Mouse (Mus musculus): ENCODE measurements around the gene Ros1. TPM values are rescaled to one million over a fixed set of nuclear protein-coding genes. Genes with fewer than 3 reads are reported as not detected.

Gene Ros1
- polyA plus RNA-seq, 1 experiment from 2014 or later = 1.2 TPM

DNA sequence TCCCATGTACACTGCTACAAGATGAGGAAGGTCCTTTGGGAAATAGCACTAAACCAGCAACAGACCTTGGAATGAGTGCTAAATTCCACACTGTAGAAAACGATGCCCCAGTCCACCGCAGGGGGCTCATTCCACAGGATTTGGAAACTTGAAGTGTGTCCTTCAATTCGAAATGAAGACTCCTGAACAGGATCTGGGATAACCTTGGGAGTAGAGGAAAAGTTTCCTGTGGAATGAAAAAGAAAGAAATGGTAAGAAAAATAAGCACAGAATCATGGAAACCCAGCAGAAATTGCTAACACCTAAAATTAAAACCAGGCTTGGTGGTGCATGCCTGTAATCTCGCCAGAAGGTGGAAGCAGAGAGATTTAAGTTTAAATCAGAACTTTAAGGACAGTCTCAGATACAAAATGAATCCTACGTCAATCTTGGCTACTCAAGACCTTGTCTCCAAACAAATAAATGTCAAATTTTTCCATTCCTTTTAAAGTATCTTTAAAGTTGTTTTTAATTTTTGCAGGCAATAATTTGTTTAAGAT lies 66.1 kb downstream of the Ros1 start:
- Histone ChIP-seq H3K9me3 (ENCODE audit: low read length) (no peaks in the 10 kb centered on the region), H3K36me3 (ENCODE audit: insufficient read depth, low read length) (no peaks in the 10 kb centered on the region), H3K4me2 (replicated peaks; ENCODE audit: low read depth, low read length) (no peak overlapping the region), H3K27ac (ENCODE audit: low read length) (no peak overlapping the region), H3K27me3 (replicated peaks; ENCODE audit: insufficient read depth, low read length) (no peaks in the 10 kb centered on the region), H3K4me1 (ENCODE audit: insufficient read depth, low read depth, low read length) (no peaks in the 10 kb centered on the region; the same call in 1 of the 2 replicates), H3K9ac (replicated peaks; ENCODE audit: low read depth) (no peak overlapping the region), H3K4me3 (ENCODE audit: low read depth, low read length) (no peak overlapping the region)
- 41% methylated on average over 5 of the region's 5 CpGs for WGBS
- no peak for TF ChIP-seq EP300 (IDR thresholded peaks at IDR 0.05)
- TF ChIP-seq CTCF (IDR thresholded peaks at IDR 0.05) = peak; percentile 42
- DNase-seq (ENCODE audit: low spot score) (peak; percentile 5), ATAC-seq (no peak)

DNA sequence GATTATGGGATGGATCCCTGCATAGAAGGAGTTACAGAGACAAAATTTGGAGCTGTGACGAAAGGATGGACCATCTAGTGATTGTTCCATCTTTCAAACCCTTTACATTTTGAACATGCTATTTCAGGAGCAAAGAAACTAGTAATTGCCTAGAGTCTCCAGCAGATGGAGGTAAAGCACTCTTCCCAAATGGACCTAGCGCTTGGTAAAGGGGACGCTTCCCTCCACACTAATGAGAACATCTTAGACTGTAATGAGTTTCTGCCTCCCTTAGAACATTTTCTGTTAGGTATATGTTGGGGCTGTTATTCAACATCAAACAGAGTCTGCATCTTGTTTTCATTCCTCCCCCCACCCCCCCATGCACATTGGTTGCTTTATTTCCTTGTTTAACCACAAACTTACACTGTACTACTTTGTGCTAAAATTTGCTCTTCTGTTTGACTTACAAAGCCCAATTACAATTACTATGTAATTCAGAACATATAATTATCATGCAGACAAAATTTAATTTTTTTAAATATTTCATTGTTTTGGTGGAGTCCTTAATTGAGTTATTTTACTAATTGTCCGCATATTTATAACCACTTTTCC lies 88.8 kb downstream of the Ros1 start:
- Histone ChIP-seq H3K4me2 (replicated peaks; ENCODE audit: low read depth, low read length) (no peak overlapping the region), H3K27me3 (replicated peaks; ENCODE audit: insufficient read depth, low read length) (no peaks in the 10 kb centered on the region), H3K4me3 (ENCODE audit: low read depth, low read length) (no peak overlapping the region), H3K27ac (ENCODE audit: low read length) (no peak overlapping the region), H3K9me3 (ENCODE audit: low read length) (no peaks in the 10 kb centered on the region), H3K36me3 (ENCODE audit: insufficient read depth, low read length) (no peaks in the 10 kb centered on the region), H3K4me1 (ENCODE audit: insufficient read depth, low read depth, low read length) (no peaks in the 10 kb centered on the region), H3K9ac (replicated peaks; ENCODE audit: low read depth) (no peak overlapping the region)
- DNase-seq (ENCODE audit: low spot score) (peak; percentile 68), ATAC-seq (no peak)
- WGBS = 38% methylated on average over 4 of the region's 4 CpGs
- TF ChIP-seq EP300 (IDR thresholded peaks at IDR 0.05) = no peak
- TF ChIP-seq CTCF (IDR thresholded peaks at IDR 0.05) = peak; percentile 80

DNA sequence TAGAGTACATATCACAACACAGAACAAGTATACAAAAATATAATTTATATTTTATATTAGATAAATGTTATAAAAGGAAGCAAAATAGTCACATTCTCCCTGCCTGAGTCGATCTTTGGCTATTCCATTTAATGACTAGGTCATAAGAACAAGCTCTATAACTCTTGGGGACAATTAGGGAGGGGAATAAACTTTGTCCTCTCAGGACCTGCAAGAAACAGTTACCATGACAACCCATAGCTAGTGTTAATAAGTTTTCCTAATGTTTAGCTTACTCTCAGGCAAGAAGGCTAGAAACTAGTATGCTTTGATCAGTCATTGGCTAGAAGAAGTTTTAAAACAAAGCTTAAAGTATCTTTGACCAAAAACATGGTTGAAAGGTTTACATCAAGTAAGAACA lies 93.8 kb downstream of the Ros1 start:
- Histone ChIP-seq H3K27ac (ENCODE audit: low read length) (no peak overlapping the region), H3K36me3 (ENCODE audit: insufficient read depth, low read length) (no peaks in the 10 kb centered on the region), H3K4me2 (replicated peaks; ENCODE audit: low read depth, low read length) (no peak overlapping the region), H3K27me3 (replicated peaks; ENCODE audit: insufficient read depth, low read length) (no peaks in the 10 kb centered on the region), H3K9ac (replicated peaks; ENCODE audit: low read depth) (no peak overlapping the region), H3K9me3 (ENCODE audit: low read length) (no peaks in the 10 kb centered on the region), H3K4me3 (ENCODE audit: low read depth, low read length) (no peak overlapping the region), H3K4me1 (ENCODE audit: insufficient read depth, low read depth, low read length) (no peaks in the 10 kb centered on the region)
- ATAC-seq = no peak
- TF ChIP-seq CTCF (IDR thresholded peaks at IDR 0.05) (no peak), EP300 (IDR thresholded peaks at IDR 0.05) (no peak)
- no peak for DNase-seq (ENCODE audit: low spot score)
- WGBS = 71% methylated on average over 1 of the region's 1 CpGs

DNA sequence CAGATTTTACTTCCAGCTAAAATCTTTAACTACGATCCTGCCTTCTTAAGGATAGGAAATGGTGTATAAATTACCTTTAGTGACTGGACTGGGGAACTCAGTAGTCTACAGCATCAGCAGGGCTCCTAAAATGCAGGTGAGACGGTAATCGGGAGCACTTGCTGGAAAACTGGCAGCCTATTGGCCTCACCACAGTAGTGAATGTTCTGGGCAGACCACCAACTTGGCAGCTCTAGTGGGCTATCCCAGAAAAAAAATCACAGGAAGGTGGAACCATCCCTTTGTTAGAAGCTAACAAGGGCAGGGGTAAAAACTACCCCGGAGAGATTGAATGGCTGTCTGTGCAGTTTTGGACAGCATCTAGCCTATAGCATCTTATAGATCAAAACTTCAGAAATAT lies 102.9 kb downstream of the Ros1 start:
- H3K27ac ChIP-seq (ENCODE audit: low read length) = no peak overlapping the region
- no peaks in the 10 kb centered on the region for H3K27me3 ChIP-seq (replicated peaks; ENCODE audit: insufficient read depth, low read length)
- H3K4me3 ChIP-seq (ENCODE audit: low read depth, low read length) = no peak overlapping the region
- H3K4me1 ChIP-seq (ENCODE audit: insufficient read depth, low read depth, low read length) = no peaks in the 10 kb centered on the region
- no peaks in the 10 kb centered on the region for H3K9me3 ChIP-seq (ENCODE audit: low read length)
- DNase-seq (ENCODE audit: low spot score) (no peak), ATAC-seq (no peak)
- H3K4me2 ChIP-seq (replicated peaks; ENCODE audit: low read depth, low read length) = no peak overlapping the region
- WGBS = 84% methylated on average over 4 of the region's 4 CpGs
- H3K9ac ChIP-seq (replicated peaks; ENCODE audit: low read depth) = no peak overlapping the region
- no peaks in the 10 kb centered on the region for H3K36me3 ChIP-seq (ENCODE audit: insufficient read depth, low read length)
- no peak for TF ChIP-seq EP300 (IDR thresholded peaks at IDR 0.05)
- TF ChIP-seq CTCF (IDR thresholded peaks at IDR 0.05) = no peak

DNA sequence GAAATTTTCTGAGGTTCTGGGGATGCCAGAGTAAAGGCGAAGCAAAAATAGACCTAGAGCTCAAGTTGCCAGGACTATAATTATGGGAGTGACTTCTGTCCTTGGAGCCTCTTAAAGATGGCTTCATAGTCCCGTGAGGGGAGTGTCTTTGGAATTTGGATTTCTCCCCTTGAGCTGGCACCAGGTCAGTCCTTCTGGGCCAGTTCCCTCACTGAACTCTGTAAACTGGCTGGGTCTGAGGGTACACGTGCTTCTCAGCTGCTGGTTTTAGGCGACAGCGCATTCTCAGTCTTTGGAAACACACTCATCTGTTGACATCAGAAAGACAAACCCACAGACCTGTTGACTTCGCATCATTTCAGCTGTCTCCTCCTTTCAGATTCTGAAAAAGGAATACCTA lies 108.4 kb downstream of the Ros1 start:
- Histone ChIP-seq H3K27me3 (replicated peaks; ENCODE audit: insufficient read depth, low read length) (no peaks in the 10 kb centered on the region), H3K4me2 (replicated peaks; ENCODE audit: low read depth, low read length) (no peak overlapping the region), H3K4me1 (ENCODE audit: insufficient read depth, low read depth, low read length) (no peaks in the 10 kb centered on the region), H3K27ac (ENCODE audit: low read length) (no peak overlapping the region), H3K9ac (replicated peaks; ENCODE audit: low read depth) (no peak overlapping the region), H3K4me3 (ENCODE audit: low read depth, low read length) (no peak overlapping the region), H3K36me3 (ENCODE audit: insufficient read depth, low read length) (no peaks in the 10 kb centered on the region), H3K9me3 (ENCODE audit: low read length) (no peaks in the 10 kb centered on the region)
- 76% methylated on average over 6 of the region's 6 CpGs for WGBS
- no peak for TF ChIP-seq EP300 (IDR thresholded peaks at IDR 0.05)
- ATAC-seq (no peak), DNase-seq (ENCODE audit: low spot score) (no peak)

DNA sequence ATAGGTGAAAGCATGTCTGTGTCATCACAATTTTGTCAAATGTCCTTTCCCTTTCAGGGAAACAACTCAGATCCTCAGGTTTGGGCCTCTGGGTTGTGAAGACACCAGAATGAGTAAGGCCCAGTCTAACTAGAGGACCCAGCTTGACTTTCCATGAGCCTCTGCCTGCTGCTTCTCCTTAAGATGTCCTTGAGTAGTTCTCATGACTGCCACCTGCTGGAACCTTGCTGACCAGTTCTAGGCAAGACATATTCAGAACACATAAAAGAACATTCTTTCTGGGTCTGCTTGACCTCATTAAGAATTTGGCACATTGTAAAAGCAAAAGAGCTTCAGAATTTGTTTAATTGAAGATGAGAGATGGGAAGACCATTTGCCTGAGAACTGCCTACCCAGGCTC lies 122.6 kb downstream of the Ros1 start:
- Histone ChIP-seq H3K27ac (ENCODE audit: low read length) (no peak overlapping the region), H3K4me3 (ENCODE audit: low read depth, low read length) (no peak overlapping the region), H3K4me2 (replicated peaks; ENCODE audit: low read depth, low read length) (no peak overlapping the region), H3K27me3 (replicated peaks; ENCODE audit: insufficient read depth, low read length) (no peaks in the 10 kb centered on the region), H3K9me3 (ENCODE audit: low read length) (no peaks in the 10 kb centered on the region), H3K4me1 (ENCODE audit: insufficient read depth, low read depth, low read length) (no peaks in the 10 kb centered on the region), H3K9ac (replicated peaks; ENCODE audit: low read depth) (no peak overlapping the region), H3K36me3 (ENCODE audit: insufficient read depth, low read length) (no peaks in the 10 kb centered on the region)
- TF ChIP-seq EP300 (IDR thresholded peaks at IDR 0.05) = no peak
- TF ChIP-seq CTCF (IDR thresholded peaks at IDR 0.05) = peak; percentile 67
- ATAC-seq (no peak), DNase-seq (ENCODE audit: low spot score) (peak; percentile 43)

DNA sequence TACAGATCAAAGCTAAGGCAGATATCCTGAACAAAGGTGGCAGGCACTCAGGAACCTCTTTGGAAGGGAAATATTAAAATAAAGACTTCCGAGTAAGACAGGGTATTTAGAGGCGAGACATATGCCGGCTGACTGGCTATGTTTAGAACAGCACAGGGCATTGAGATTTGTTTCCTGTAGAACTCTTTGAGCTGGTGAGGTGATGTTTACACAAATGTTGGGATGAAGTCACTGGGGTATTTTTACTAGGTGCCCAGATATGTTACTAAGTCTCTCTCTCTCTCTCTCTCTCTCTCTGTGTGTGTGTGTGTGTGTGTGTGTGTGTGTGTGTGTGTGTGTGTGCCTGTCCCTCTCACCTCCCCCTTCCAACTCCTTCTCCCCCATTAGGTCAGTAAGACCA lies 146.8 kb downstream of the Ros1 start:
- ATAC-seq (no peak), DNase-seq (ENCODE audit: low spot score) (no peak)
- Histone ChIP-seq H3K4me2 (replicated peaks; ENCODE audit: low read depth, low read length) (no peak overlapping the region), H3K27me3 (replicated peaks; ENCODE audit: insufficient read depth, low read length) (no peaks in the 10 kb centered on the region), H3K36me3 (ENCODE audit: insufficient read depth, low read length) (no peaks in the 10 kb centered on the region), H3K9ac (replicated peaks; ENCODE audit: low read depth) (no peak overlapping the region), H3K27ac (ENCODE audit: low read length) (no peak overlapping the region), H3K9me3 (ENCODE audit: low read length) (no peaks in the 10 kb centered on the region), H3K4me1 (ENCODE audit: insufficient read depth, low read depth, low read length) (no peaks in the 10 kb centered on the region), H3K4me3 (ENCODE audit: low read depth, low read length) (no peak overlapping the region)
- TF ChIP-seq EP300 (IDR thresholded peaks at IDR 0.05) = no peak
- TF ChIP-seq CTCF (IDR thresholded peaks at IDR 0.05) = no peak
- WGBS = 19% methylated on average over 3 of the region's 3 CpGs
